Mouse (Mus musculus): ENCODE data around the gene Megf11. TPM values are rescaled to one million over a fixed set of nuclear protein-coding genes. Genes with fewer than 3 reads are reported as not detected.

Megf11 gene
- polyA plus RNA-seq, 1 experiment from 2014 or later: 0.56 TPM

DNA sequence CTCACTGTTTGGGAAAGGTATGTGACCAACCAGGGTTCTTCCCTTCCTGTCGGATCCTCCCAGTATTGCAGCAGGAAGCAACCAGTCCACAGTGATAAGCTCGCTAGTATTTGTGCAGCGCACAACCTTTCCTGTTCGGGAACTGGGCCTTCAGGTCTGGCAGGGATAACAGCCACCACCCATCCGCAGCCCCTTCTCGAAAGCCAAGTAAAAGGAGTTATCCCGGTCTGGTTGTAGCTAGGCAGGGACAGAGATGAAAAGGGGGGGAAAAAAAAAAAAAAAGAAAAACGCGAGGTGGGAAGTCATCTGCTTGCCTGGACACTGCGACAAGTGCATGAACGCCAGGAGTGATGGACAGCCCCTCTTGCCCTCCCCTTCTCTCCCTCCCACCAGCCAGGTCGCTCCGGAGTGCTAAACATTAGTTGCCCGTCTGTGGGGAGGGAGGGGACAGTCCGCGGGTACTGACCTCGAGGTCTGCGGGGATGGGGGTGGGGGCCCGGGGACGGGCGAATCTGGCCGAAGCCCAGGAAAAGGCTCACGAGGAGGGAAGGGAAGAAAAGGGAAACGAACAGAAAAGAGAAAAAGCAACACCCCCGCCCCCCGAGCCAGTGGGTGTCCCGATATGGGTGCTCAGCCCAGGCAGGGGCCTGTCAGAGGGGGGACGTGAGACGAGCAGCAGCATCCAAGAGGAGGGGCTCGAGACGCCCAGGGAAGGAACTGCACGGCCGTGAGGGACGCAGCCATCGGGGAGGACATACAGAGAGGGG lies 351.4 kb downstream of the Megf11 start:
- no peaks in the 10 kb centered on the region for H3K9me3 ChIP-seq (ENCODE audit: low read length)
- no peaks in the 10 kb centered on the region for H3K27me3 ChIP-seq (replicated peaks; ENCODE audit: insufficient read depth, low read length)
- TF ChIP-seq EP300 (IDR thresholded peaks at IDR 0.05): peak; percentile 88
- TF ChIP-seq CTCF (IDR thresholded peaks at IDR 0.05): peak; percentile 58
- DNase-seq (ENCODE audit: low spot score) (peak; percentile 90), ATAC-seq (peak; percentile 68)
- H3K27ac ChIP-seq (ENCODE audit: low read length): peak overlapping the region; percentile 98
- H3K4me3 ChIP-seq (ENCODE audit: low read depth, low read length): peak overlapping the region; percentile 89
- H3K4me1 ChIP-seq (ENCODE audit: insufficient read depth, low read depth, low read length): no peaks in the 10 kb centered on the region
- WGBS: 2% methylated on average over 33 of the region's 35 CpGs
- no peaks in the 10 kb centered on the region for H3K36me3 ChIP-seq (ENCODE audit: insufficient read depth, low read length)
- H3K4me2 ChIP-seq (replicated peaks; ENCODE audit: low read depth, low read length): peak overlapping the region; percentile 62
- peak overlapping the region; percentile 94 for H3K9ac ChIP-seq (replicated peaks; ENCODE audit: low read depth)

GRCm38 (mm10) chr9:64737406-64738201 lies 352.2 kb downstream of the Megf11 start, which contains the start of gene Rab11a:
TSS of gene Rab11a (minus strand) at chr9:64737758.
- Histone ChIP-seq H3K27me3 (replicated peaks; ENCODE audit: insufficient read depth, low read length) (no peaks in the 10 kb centered on the region), H3K4me1 (ENCODE audit: insufficient read depth, low read depth, low read length) (no peaks in the 10 kb centered on the region), H3K4me3 (ENCODE audit: low read depth, low read length) (peak within 1 kb of the TSS; percentile 89), H3K9ac (replicated peaks; ENCODE audit: low read depth) (peak within 1 kb of the TSS; percentile 94), H3K27ac (ENCODE audit: low read length) (peak within 1 kb of the TSS; percentile 98), H3K4me2 (replicated peaks; ENCODE audit: low read depth, low read length) (peak within 1 kb of the TSS; percentile 62), H3K9me3 (ENCODE audit: low read length) (no peaks in the 10 kb centered on the region), H3K36me3 (ENCODE audit: insufficient read depth, low read length) (no peaks in the 10 kb centered on the region)
- TF ChIP-seq CTCF (IDR thresholded peaks at IDR 0.05) (peak; percentile 47), EP300 (IDR thresholded peaks at IDR 0.05) (peak; percentile 83)
- ATAC-seq (peak; percentile 97), DNase-seq (ENCODE audit: low spot score) (peak; percentile 97)
- WGBS: under 1% methylated on average over 42 of the region's 61 CpGs

DNA sequence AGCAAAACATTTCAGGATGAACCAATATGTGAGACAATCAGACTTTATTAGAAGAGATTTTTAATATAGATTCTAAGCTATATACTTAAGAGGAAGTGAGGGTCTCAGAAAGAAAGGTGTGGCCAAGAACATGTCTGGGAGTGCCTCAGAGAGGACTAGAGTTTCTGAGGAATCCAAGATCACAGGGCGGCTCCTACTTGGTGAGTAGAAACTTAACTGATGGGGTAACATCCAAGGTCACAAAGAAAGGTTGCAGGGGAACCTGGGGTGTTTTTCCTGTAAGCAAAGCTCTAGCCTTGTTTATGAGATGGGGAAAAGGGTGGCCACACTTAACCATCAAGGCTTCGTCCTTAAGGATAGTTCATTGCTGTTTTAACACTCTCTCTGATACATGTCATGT lies 353.6 kb downstream of the Megf11 start:
- Histone ChIP-seq H3K4me1 (ENCODE audit: insufficient read depth, low read depth, low read length) (no peaks in the 10 kb centered on the region), H3K4me3 (ENCODE audit: low read depth, low read length) (no peak overlapping the region), H3K4me2 (replicated peaks; ENCODE audit: low read depth, low read length) (no peak overlapping the region), H3K27ac (ENCODE audit: low read length) (no peak overlapping the region), H3K27me3 (replicated peaks; ENCODE audit: insufficient read depth, low read length) (no peaks in the 10 kb centered on the region), H3K9me3 (ENCODE audit: low read length) (no peaks in the 10 kb centered on the region), H3K9ac (replicated peaks; ENCODE audit: low read depth) (no peak overlapping the region), H3K36me3 (ENCODE audit: insufficient read depth, low read length) (no peaks in the 10 kb centered on the region)
- ATAC-seq: no peak
- 81% methylated on average over 2 of the region's 2 CpGs for WGBS
- TF ChIP-seq CTCF (IDR thresholded peaks at IDR 0.05) (no peak), EP300 (IDR thresholded peaks at IDR 0.05) (no peak)
- DNase-seq (ENCODE audit: low spot score): no peak

DNA sequence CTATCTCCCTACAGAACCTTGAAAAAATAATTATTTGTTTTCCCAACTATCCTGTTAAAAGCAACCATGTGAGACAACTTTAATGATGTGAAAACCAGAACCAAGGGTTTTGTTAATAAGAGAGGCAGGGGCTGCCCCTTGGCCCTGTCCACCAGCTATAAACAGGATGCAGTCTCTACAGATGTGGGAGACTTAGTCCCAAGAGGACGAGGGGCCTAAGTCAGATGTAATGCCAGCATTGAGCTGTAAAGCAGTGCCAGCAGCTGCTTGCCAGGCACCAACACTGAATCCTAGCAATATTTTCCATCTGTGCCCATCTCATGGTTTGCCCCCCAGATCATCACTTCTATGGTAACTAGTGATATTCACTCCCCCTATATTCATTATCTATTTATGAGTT lies 357.0 kb downstream of the Megf11 start:
- H3K27me3 ChIP-seq (replicated peaks; ENCODE audit: insufficient read depth, low read length): no peaks in the 10 kb centered on the region
- ATAC-seq (no peak), DNase-seq (ENCODE audit: low spot score) (no peak)
- H3K4me3 ChIP-seq (ENCODE audit: low read depth, low read length): no peak overlapping the region
- H3K4me2 ChIP-seq (replicated peaks; ENCODE audit: low read depth, low read length): no peak overlapping the region
- no peak for TF ChIP-seq EP300 (IDR thresholded peaks at IDR 0.05)
- TF ChIP-seq CTCF (IDR thresholded peaks at IDR 0.05): no peak
- no peak overlapping the region for H3K27ac ChIP-seq (ENCODE audit: low read length)
- no peaks in the 10 kb centered on the region for H3K36me3 ChIP-seq (ENCODE audit: insufficient read depth, low read length)
- WGBS: 32% methylated on average over 1 of the region's 1 CpGs
- H3K9me3 ChIP-seq (ENCODE audit: low read length): no peaks in the 10 kb centered on the region
- H3K4me1 ChIP-seq (ENCODE audit: insufficient read depth, low read depth, low read length): no peaks in the 10 kb centered on the region
- H3K9ac ChIP-seq (replicated peaks; ENCODE audit: low read depth): no peak overlapping the region

GRCm38 (mm10) chr9:64747735-64748134 lies 362.3 kb downstream of the Megf11 start:
- Histone ChIP-seq H3K36me3 (ENCODE audit: insufficient read depth, low read length) (no peaks in the 10 kb centered on the region), H3K4me3 (ENCODE audit: low read depth, low read length) (no peak overlapping the region), H3K27me3 (replicated peaks; ENCODE audit: insufficient read depth, low read length) (no peaks in the 10 kb centered on the region), H3K9me3 (ENCODE audit: low read length) (no peaks in the 10 kb centered on the region), H3K4me2 (replicated peaks; ENCODE audit: low read depth, low read length) (no peak overlapping the region), H3K4me1 (ENCODE audit: insufficient read depth, low read depth, low read length) (no peaks in the 10 kb centered on the region), H3K27ac (ENCODE audit: low read length) (no peak overlapping the region), H3K9ac (replicated peaks; ENCODE audit: low read depth) (no peak overlapping the region)
- 65% methylated on average over 4 of the region's 4 CpGs for WGBS
- DNase-seq (ENCODE audit: low spot score) (peak; percentile 18), ATAC-seq (no peak)
- TF ChIP-seq EP300 (IDR thresholded peaks at IDR 0.05) (no peak), CTCF (IDR thresholded peaks at IDR 0.05) (no peak)

GRCm38 (mm10) chr9:64749314-64749713 lies 363.9 kb downstream of the Megf11 start:
- Histone ChIP-seq H3K4me1 (ENCODE audit: insufficient read depth, low read depth, low read length) (no peaks in the 10 kb centered on the region), H3K27me3 (replicated peaks; ENCODE audit: insufficient read depth, low read length) (no peaks in the 10 kb centered on the region), H3K9me3 (ENCODE audit: low read length) (no peaks in the 10 kb centered on the region), H3K36me3 (ENCODE audit: insufficient read depth, low read length) (no peaks in the 10 kb centered on the region), H3K4me2 (replicated peaks; ENCODE audit: low read depth, low read length) (no peak overlapping the region), H3K27ac (ENCODE audit: low read length) (no peak overlapping the region), H3K9ac (replicated peaks; ENCODE audit: low read depth) (no peak overlapping the region), H3K4me3 (ENCODE audit: low read depth, low read length) (no peak overlapping the region)
- no peak for TF ChIP-seq EP300 (IDR thresholded peaks at IDR 0.05)
- ATAC-seq: no peak
- 64% methylated on average over 5 of the region's 6 CpGs for WGBS
- DNase-seq (ENCODE audit: low spot score): no peak
